Mouse (Mus musculus) myocyte (in vitro differentiated cells): Measurements from ENCODE around the gene Sec24c.

Experiments
- MAX ChIP-seq: IDR thresholded peaks from one replicate; pipeline ENCODE4 v1.6.1; 2011; ENCODE audit warnings: low read depth, mild to moderate bottlenecking, control low read depth
- MYOD1 ChIP-seq, 3 experiments: IDR thresholded peaks; one replicate each; pipeline ENCODE4 v1.6.1; 2011; ENCODE audit warnings: control low read depth in 2 of 3, low read depth in 2 of 3, mild to moderate bottlenecking in 2 of 3, moderate library complexity in 1 of 3; ENCODE audit not compliant: insufficient read length in 2 of 3, control insufficient read depth in 1 of 3
- MYOG ChIP-seq, 3 experiments: IDR thresholded peaks; one replicate each; pipeline ENCODE4 v1.6.1; 2011; ENCODE audit warnings: control low read depth in 2 of 3, low read depth in 2 of 3, mild to moderate bottlenecking in 2 of 3; ENCODE audit not compliant: insufficient read length in 2 of 3, control insufficient read depth in 1 of 3, insufficient read depth in 1 of 3
- POLR2A ChIP-seq: IDR thresholded peaks from one replicate; pipeline ENCODE4 v1.6.1; 2011; ENCODE audit warnings: low read depth, mild to moderate bottlenecking, control low read depth, moderate library complexity; ENCODE audit not compliant: insufficient read length

DNA sequence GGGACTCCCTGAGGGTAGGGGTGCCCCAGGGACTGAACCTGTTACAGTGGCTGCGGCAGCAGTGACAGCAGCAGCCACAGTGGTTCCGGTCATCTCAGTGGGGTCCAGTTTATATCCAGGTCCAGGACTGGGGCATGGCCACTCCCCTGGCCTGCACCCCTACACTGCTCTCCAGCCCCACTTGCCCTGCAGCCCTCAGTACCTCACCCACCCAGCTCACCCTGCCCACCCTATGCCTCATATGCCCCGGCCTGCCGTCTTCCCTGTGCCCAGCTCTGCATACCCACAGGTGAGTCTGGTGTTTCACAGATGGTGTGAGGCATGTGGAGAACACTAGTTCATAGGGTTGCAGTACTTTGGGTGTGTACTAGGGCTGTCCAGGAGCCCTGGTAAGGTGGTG is 47.3 kb downstream of the Sec24c start:
- TF ChIP-seq POLR2A (no peak), MYOD1 (IDR thresholded peaks at IDR 0.05; ENCODE audit: control insufficient read depth in 1 of 3, insufficient read length in 2 of 3, low read depth in 2 of 3) (no peak), MYOG (IDR thresholded peaks at IDR 0.05; ENCODE audit: control insufficient read depth in 1 of 3, insufficient read depth in 1 of 3, insufficient read length in 2 of 3, low read depth in 2 of 3) (no peak), MAX (no peak)
